Mouse (Mus musculus) E14TG2a.4 (cell line): ENCODE measurements at regions not wholly inside any gene's neighbourhood (a gene's known extent, or its start where the extent isn't known, plus 50 kb on each side); places are given as distances from the start of the nearest gene placed in this dataset.

Source experiments
- CTCF ChIP-seq: conservative IDR thresholded peaks from 2 replicates; pipeline ENCODE4 v1.5.1; 2014; ENCODE audit warnings: low read length
- NANOG ChIP-seq: IDR thresholded peaks from 2 replicates; pipeline ENCODE4 v1.6.1; 2014; ENCODE audit warnings: borderline replicate concordance, low read length, mixed read lengths
- POU5F1 ChIP-seq: IDR thresholded peaks from 2 replicates; pipeline ENCODE4 v1.6.1; 2014; ENCODE audit warnings: low read length, borderline replicate concordance

- TF ChIP-seq CTCF (no peak), POU5F1 (no peak), NANOG (no peak)
Observed at GRCm38 (mm10) chr13:57311235-57311634, 415.4 kb upstream of the Trpc7 start.
